Mouse (Mus musculus) kidney, embryonic 16.5 days (tissue): ENCODE data around the gene Nos1ap. TPM values are rescaled to one million over a fixed set of nuclear protein-coding genes. Genes with fewer than 3 reads are reported as not detected.

Experiments
- ATAC-seq: fragments of 200-750 bp; cut with Nextera tagmentation; 2 replicates; pipeline ENCODE4 v1.8.0; 2017; ENCODE audit warnings: moderate TSS enrichment; ENCODE audit not compliant: low FRiP score, low TSS enrichment
- H3K27ac ChIP-seq: fragments of 300-500 bp; sonication (generic); 2 replicates; pipeline ENCODE4 v1.5.1; 2014; ENCODE audit warnings: low read length
- H3K27me3 ChIP-seq: fragments of 300-500 bp; sonication (generic); 2 replicates; pipeline ENCODE4 v1.6.1; 2014; ENCODE audit warnings: low read length, control low read depth, mixed read lengths; ENCODE audit not compliant: insufficient read depth
- H3K36me3 ChIP-seq: fragments of 300-500 bp; sonication (generic); 2 replicates; pipeline ENCODE4 v1.6.1; 2014; ENCODE audit warnings: low read length, control low read depth, mixed read lengths; ENCODE audit not compliant: insufficient read depth
- H3K4me1 ChIP-seq: fragments of 300-500 bp; sonication (generic); 2 replicates; pipeline ENCODE4 v1.6.1; 2014; ENCODE audit warnings: low read length, control low read depth, mixed read lengths; ENCODE audit not compliant: insufficient read depth
- H3K4me2 ChIP-seq: fragments of 300-500 bp; sonication (generic); replicated peaks from 2 replicates; pipeline ENCODE4 v1.6.1; 2014; ENCODE audit warnings: low read depth, low read length
- H3K4me3 ChIP-seq: fragments of 300-500 bp; sonication (generic); 2 replicates; pipeline ENCODE4 v1.5.1; 2014; ENCODE audit warnings: mild to moderate bottlenecking, low read length
- H3K9ac ChIP-seq: fragments of 300-500 bp; sonication (generic); replicated peaks from 2 replicates; pipeline ENCODE4 v1.6.1; 2014; ENCODE audit warnings: low read length
- H3K9me3 ChIP-seq: fragments of 300-500 bp; sonication (generic); 2 replicates; pipeline ENCODE4 v1.6.1; 2016; ENCODE audit warnings: low read length, control low read depth
- WGBS: fragments of 180-500 bp; shearing (Covaris S2); extraction: QIAGEN DNeasy Blood & Tissue Kit; methylation state at CpG from one replicate; pipeline ENCODE4 v1.1.7; 2014; 5-methylcytosine and 5-hydroxymethylcytosine counted together
- polyA plus RNA-seq: library from polyadenylated mRNA; unstranded; fragments of >200 nt; fragmentation: Nextera tagmentation; extraction: Ambion mirVana; gene quantifications from 2 replicates; pipeline ENCODE4 v1.2.1, GENCODE M21; 2015

Gene Nos1ap
- polyA plus RNA-seq, 1 experiment from 2014 or later = 18.0 TPM

- 96% methylated on average over 4 of the region's 4 CpGs for WGBS
Measured at GRCm38 (mm10) chr1:170343906-170344305, 245.8 kb downstream of the Nos1ap start.

DNA sequence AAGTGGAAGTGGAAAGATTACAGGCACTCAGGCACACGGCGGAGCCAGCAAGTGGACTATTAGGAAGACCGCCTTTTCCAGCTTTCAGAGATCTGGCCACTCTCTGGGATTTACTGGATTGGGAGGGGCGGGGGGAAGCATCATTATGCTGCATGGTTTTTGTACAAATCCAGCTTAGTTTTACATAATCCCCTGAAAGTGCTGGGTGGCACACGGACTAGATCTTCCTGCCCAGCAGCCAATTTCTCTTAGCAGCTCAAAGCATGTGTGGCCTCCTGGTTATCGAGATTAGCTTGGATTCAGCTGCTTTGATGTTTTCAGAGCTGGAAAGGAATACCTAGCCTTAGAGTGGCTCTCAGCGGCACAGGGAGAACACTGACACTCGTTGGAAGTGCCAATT is 246.6 kb downstream of the Nos1ap start:
- no peak overlapping the region for H3K9ac ChIP-seq
- no peak overlapping the region for H3K4me2 ChIP-seq
- H3K27ac ChIP-seq = no peak overlapping the region
- ATAC-seq = no peak
- H3K4me3 ChIP-seq = no peak overlapping the region
- 72% methylated on average over 8 of the region's 8 CpGs for WGBS
- no peaks in the 10 kb centered on the region for H3K27me3 ChIP-seq
- no peaks in the 10 kb centered on the region for H3K4me1 ChIP-seq
- no peaks in the 10 kb centered on the region for H3K9me3 ChIP-seq
- H3K36me3 ChIP-seq = no peaks in the 10 kb centered on the region

More at GRCm38 (mm10) chr1:170343906-170344305, 245.8 kb downstream of the Nos1ap start:
- Histone ChIP-seq H3K9ac (no peak overlapping the region), H3K4me2 (no peak overlapping the region), H3K27me3 (no peaks in the 10 kb centered on the region), H3K36me3 (no peaks in the 10 kb centered on the region), H3K4me3 (no peak overlapping the region), H3K27ac (no peak overlapping the region), H3K4me1 (no peaks in the 10 kb centered on the region), H3K9me3 (no peaks in the 10 kb centered on the region)
- ATAC-seq = no peak

DNA sequence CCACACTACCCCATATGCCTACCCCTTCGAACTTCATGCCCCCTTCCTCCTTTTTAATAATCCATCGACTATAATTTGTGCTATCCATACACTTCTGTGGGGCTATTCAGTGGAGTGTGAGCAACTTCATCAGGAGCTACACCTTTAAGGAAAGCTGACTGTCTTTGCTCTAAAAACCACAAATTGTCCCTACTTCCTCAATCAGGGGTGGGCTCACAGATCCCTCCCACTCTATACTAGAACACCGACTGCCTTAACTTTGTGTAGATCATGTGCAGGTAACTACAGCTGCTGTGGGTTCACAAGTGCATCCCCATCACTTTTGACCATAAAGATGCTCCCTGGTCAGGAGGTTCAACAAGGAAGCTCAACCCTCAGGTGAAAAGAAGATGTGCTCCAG is 249.7 kb downstream of the Nos1ap start:
- no peak for ATAC-seq
- no peaks in the 10 kb centered on the region for H3K27me3 ChIP-seq
- H3K4me3 ChIP-seq = no peak overlapping the region
- no peaks in the 10 kb centered on the region for H3K9me3 ChIP-seq
- no peak overlapping the region for H3K9ac ChIP-seq
- no peak overlapping the region for H3K4me2 ChIP-seq
- no peak overlapping the region for H3K27ac ChIP-seq
- no peaks in the 10 kb centered on the region for H3K4me1 ChIP-seq
- WGBS = 95% methylated on average over 3 of the region's 3 CpGs
- no peaks in the 10 kb centered on the region for H3K36me3 ChIP-seq

GRCm38 (mm10) chr1:170332775-170333174 is 256.9 kb downstream of the Nos1ap start:
- 77% methylated on average over 4 of the region's 4 CpGs for WGBS
- H3K9me3 ChIP-seq = no peaks in the 10 kb centered on the region
- ATAC-seq = no peak
- H3K9ac ChIP-seq = no peak overlapping the region
- no peak overlapping the region for H3K4me3 ChIP-seq
- no peaks in the 10 kb centered on the region for H3K27me3 ChIP-seq
- no peaks in the 10 kb centered on the region for H3K36me3 ChIP-seq
- H3K4me1 ChIP-seq = no peaks in the 10 kb centered on the region
- no peak overlapping the region for H3K4me2 ChIP-seq
- no peak overlapping the region for H3K27ac ChIP-seq

DNA sequence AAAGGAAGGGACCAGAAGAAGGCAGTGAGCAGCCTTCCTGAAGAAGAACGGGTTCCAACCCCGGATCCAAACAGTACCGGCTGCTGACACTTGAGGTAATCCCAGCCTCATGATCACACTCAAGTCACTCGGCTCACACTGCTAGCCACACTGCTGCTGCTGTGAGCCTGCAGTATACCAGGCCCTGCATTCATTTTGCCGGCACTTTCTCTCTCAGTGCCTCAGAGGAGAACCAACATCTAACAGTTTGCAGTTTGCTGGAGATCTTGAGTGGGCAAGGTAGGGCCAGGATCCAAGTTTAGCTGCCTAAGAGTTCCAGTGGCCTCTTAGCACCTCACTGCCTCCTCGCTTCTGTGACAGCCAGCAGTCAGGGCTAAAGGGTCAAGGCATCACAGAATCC is 257.7 kb downstream of the Nos1ap start:
- H3K9ac ChIP-seq = no peak overlapping the region
- no peaks in the 10 kb centered on the region for H3K36me3 ChIP-seq
- 74% methylated on average over 6 of the region's 6 CpGs for WGBS
- no peak for ATAC-seq
- H3K4me3 ChIP-seq = no peak overlapping the region
- no peaks in the 10 kb centered on the region for H3K27me3 ChIP-seq
- H3K27ac ChIP-seq = no peak overlapping the region
- H3K4me2 ChIP-seq = no peak overlapping the region
- no peaks in the 10 kb centered on the region for H3K9me3 ChIP-seq
- no peaks in the 10 kb centered on the region for H3K4me1 ChIP-seq

DNA sequence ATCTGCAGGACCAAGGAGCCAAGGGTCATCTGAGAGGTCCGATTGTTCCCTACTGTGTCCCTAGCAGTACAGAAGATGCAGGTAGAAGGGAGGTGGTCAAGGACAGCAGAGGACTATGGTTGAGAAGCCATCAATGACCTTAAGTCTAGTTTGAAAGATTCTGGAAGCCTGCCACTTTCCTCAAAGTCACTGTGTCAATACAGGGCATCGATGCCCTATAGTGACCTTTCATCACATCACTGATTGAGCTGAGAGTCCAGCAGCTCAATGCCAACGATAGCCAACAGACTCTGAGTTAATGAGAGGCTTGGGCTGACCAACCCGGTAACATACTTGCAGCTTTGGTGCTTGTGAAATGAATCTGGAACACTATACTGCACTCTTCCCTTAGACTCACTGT is 264.4 kb downstream of the Nos1ap start:
- H3K27me3 ChIP-seq = no peaks in the 10 kb centered on the region
- H3K27ac ChIP-seq = no peak overlapping the region
- H3K4me1 ChIP-seq = no peaks in the 10 kb centered on the region
- no peak overlapping the region for H3K9ac ChIP-seq
- H3K4me3 ChIP-seq = no peak overlapping the region
- ATAC-seq = no peak
- H3K36me3 ChIP-seq = no peaks in the 10 kb centered on the region
- H3K4me2 ChIP-seq = no peak overlapping the region
- H3K9me3 ChIP-seq = no peaks in the 10 kb centered on the region
- 93% methylated on average over 4 of the region's 4 CpGs for WGBS

GRCm38 (mm10) chr1:170324312-170324711 is 265.3 kb downstream of the Nos1ap start:
- Histone ChIP-seq H3K9me3 (no peaks in the 10 kb centered on the region), H3K27ac (no peak overlapping the region), H3K36me3 (no peaks in the 10 kb centered on the region), H3K27me3 (no peaks in the 10 kb centered on the region), H3K4me1 (no peaks in the 10 kb centered on the region), H3K4me3 (no peak overlapping the region), H3K4me2 (no peak overlapping the region), H3K9ac (no peak overlapping the region)
- ATAC-seq = no peak
- WGBS = 91% methylated on average over 1 of the region's 1 CpGs

DNA sequence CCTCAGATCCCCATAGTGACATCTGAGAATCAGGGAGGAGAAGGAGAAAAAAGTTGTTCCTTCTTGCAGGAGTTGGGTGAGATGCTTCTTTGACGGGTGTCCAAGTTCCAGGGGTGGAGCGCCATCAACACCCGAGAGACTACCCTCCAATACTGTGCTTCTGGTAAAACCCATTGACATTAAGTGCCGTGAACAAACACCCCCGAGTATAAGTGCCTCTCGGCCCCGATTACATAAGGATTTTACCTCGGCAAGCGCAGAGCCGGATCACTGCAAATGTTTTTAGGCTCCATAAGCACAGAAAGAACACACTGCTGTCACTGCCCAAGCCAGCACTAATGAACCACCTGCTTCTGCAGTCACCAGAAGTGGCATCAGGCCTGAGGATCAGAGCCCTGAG is 266.7 kb downstream of the Nos1ap start:
- Histone ChIP-seq H3K9ac (no peak overlapping the region), H3K4me3 (no peak overlapping the region), H3K4me1 (no peaks in the 10 kb centered on the region), H3K27me3 (no peaks in the 10 kb centered on the region), H3K36me3 (no peaks in the 10 kb centered on the region), H3K27ac (no peak overlapping the region), H3K9me3 (no peaks in the 10 kb centered on the region), H3K4me2 (no peak overlapping the region)
- 82% methylated on average over 10 of the region's 10 CpGs for WGBS
- ATAC-seq = no peak

DNA sequence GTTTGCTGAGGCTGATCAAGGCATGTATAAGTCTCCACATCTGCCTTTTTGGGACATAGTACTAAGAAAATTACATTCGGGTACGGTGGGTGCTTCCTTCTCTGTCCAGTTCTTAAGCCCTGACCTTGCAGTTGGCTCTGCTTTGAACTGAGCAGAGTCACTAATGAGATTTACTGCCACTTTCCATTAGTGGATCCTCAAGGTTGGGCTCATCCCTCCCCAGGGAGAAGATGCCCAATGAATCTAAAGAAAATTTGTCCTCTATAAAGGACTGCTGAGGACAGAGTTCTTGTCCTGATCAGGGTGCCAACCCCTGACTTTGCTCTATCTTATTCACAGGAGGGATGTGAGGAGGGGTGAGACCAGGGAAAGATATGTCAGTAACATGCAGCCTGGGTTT is 267.6 kb downstream of the Nos1ap start:
- no peak overlapping the region for H3K4me3 ChIP-seq
- H3K36me3 ChIP-seq = no peaks in the 10 kb centered on the region
- no peak overlapping the region for H3K4me2 ChIP-seq
- H3K4me1 ChIP-seq = no peaks in the 10 kb centered on the region
- 55% methylated on average over 2 of the region's 2 CpGs for WGBS
- no peak overlapping the region for H3K27ac ChIP-seq
- H3K9ac ChIP-seq = no peak overlapping the region
- no peaks in the 10 kb centered on the region for H3K9me3 ChIP-seq
- no peak for ATAC-seq
- H3K27me3 ChIP-seq = no peaks in the 10 kb centered on the region

GRCm38 (mm10) chr1:170311431-170311830 is 278.2 kb downstream of the Nos1ap start:
- H3K4me2 ChIP-seq = no peak overlapping the region
- no peaks in the 10 kb centered on the region for H3K9me3 ChIP-seq
- H3K9ac ChIP-seq = no peak overlapping the region
- H3K4me3 ChIP-seq = no peak overlapping the region
- no peak overlapping the region for H3K27ac ChIP-seq
- no peaks in the 10 kb centered on the region for H3K36me3 ChIP-seq
- WGBS = 80% methylated on average over 6 of the region's 6 CpGs
- H3K4me1 ChIP-seq = no peaks in the 10 kb centered on the region
- no peak for ATAC-seq
- H3K27me3 ChIP-seq = no peaks in the 10 kb centered on the region

DNA sequence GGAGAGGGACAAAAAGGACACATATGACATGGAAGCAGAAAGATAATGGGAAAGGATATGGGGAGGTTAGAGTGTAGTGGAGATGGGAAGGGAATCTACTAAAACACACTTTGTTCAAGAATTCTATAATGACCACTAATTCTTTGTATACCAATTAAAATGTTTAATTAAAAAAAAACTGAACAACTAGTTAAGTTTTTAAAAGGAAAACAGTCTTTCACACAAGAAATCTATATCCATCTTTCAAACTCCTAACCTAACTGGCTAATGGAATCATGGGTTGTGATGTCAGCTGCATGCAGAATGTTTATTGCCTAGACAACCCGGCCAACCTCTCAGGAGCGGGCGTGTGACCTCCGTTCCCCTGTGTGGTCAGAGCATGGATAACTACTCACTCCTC is 281.2 kb downstream of the Nos1ap start, which contains the start of gene Spata46:
TSS of gene Spata46 (plus strand) at position 301 of the 400 bp plus-strand sequence.
- Histone ChIP-seq H3K9me3 (no peaks in the 10 kb centered on the region), H3K27me3 (no peaks in the 10 kb centered on the region), H3K27ac (no peak within 1 kb of the TSS), H3K4me2 (no peak within 1 kb of the TSS), H3K9ac (no peak within 1 kb of the TSS), H3K36me3 (0 out of 2 replicates have a peak, but pooled peaks cover 3% of the 10 kb centered on the region), H3K4me1 (no peaks in the 10 kb centered on the region), H3K4me3 (no peak within 1 kb of the TSS)
- ATAC-seq = no peak
- 72% methylated on average over 4 of the region's 4 CpGs for WGBS
